Mouse (Mus musculus): Measurements from ENCODE around the gene Apoh. TPM values are rescaled to one million over a fixed set of nuclear protein-coding genes. Genes with fewer than 3 reads are reported as not detected.

Apoh gene
- 3.3 and 7.0 TPM in 2 replicates for polyA plus RNA-seq (2015; fragmentation: Nextera tagmentation; extraction: Ambion mirVana)

DNA sequence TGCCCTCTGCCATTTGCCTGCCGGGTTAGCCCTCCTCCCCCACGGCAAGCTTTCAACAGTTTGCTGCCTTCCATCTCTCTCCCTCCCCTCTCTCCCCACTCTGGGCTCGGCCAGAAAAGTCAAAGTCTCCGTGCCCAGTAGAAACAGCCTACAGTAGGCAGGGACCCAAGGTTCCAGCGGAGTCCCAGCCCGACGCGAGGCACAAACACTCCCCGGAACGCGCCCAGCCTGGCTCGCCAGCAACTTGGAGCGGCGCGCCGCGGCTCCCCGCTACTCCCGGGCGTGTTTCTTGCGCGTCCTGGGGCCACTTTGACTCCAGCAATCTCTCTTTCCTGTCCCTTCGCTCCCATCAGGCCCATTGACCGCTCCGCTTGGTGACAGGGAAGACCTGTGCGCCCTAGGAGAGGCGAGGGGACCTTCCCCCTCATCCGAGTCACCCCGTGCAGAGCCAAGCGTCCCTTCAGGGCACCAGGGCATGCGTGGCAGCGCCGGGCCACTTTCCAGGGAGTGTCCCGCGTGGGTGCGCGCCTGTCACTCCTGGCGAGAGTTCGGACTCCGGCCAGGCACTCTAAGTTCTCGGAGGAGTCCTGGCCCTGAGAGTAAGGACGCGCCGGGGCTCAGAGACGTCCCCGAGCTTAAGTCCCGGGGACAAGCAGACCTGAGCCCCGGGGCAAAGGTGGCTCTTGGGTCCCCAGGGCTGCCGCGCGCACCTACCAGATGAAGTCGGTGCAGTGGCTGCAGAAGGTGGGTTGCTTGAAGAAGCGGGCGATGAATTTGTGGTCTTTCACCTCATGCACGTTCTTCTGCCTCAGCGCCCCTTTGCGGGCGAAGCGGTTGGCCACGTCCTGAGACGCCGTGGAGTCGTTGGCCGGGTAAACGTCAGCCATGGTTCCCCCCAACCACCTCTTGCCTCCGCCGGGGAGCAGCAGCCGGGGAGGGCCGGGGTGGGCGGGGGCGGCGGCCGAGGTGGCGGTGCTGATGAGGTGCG, at the start of gene Apoh:
Gene Apoh, plus strand, starts transcription at position 574 of the 988 bp plus-strand sequence.
- Histone ChIP-seq H3K36me3 (ENCODE audit: control insufficient read depth, insufficient read depth, low read length) (no peaks in the 10 kb centered on the region), H3K27me3 (ENCODE audit: control insufficient read depth, insufficient read depth, low read length) (no peaks in the 10 kb centered on the region), H3K4me3 (ENCODE audit: low read depth, low read length) (peak within 1 kb of the TSS; percentile 62), H3K4me1 (replicated peaks; ENCODE audit: control insufficient read depth, insufficient read depth) (0 out of 2 replicates have a peak, but pooled peaks cover 2% of the 10 kb centered on the region), H3K9ac (ENCODE audit: low read length) (peak within 1 kb of the TSS; percentile 79), H3K27ac (replicated peaks) (peak within 1 kb of the TSS; percentile 75), H3K9me3 (ENCODE audit: control insufficient read depth, low read length) (no peaks in the 10 kb centered on the region), H3K4me2 (replicated peaks; ENCODE audit: low read depth) (peak within 1 kb of the TSS; percentile 99)
- peak; percentile 29 for TF ChIP-seq CTCF (IDR thresholded peaks at IDR 0.05; ENCODE audit: low read depth)
- TF ChIP-seq EP300 (optimal IDR thresholded peaks at IDR 0.05) = no peak
- ATAC-seq (ENCODE audit: low FRiP score, low TSS enrichment) (peak; percentile 28), DNase-seq (ENCODE audit: low spot score) (peak; percentile 68)
- WGBS = under 1% methylated on average over 67 of the region's 75 CpGs

DNA sequence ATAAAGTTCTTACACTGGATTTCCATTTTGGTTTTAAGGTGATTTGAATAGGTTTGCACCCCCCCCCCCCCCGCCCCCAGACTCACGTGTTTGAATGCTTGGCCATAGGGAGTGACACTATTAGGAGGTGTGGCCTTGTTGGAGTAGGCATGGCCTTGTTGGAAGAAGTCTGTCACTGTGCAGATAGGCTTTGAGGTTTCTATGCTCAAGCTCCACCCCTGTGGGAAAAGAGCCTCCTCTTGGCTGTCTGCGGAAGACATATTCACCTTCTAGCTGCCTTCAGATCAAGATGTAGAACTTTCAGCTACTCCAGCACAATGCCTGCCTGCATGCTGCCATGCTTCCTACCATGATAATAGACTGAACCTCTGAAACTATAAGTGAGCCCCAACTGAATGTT, 49.3 kb upstream of the Apoh start:
- Histone ChIP-seq H3K4me3 (ENCODE audit: low read depth, low read length) (no peak overlapping the region), H3K9ac (ENCODE audit: low read length) (no peak overlapping the region), H3K9me3 (ENCODE audit: control insufficient read depth, low read length) (no peaks in the 10 kb centered on the region), H3K36me3 (ENCODE audit: control insufficient read depth, insufficient read depth, low read length) (no peaks in the 10 kb centered on the region), H3K4me2 (replicated peaks; ENCODE audit: low read depth) (no peak overlapping the region), H3K27ac (replicated peaks) (no peak overlapping the region), H3K27me3 (ENCODE audit: control insufficient read depth, insufficient read depth, low read length) (no peaks in the 10 kb centered on the region), H3K4me1 (replicated peaks; ENCODE audit: control insufficient read depth, insufficient read depth) (no peaks in the 10 kb centered on the region)
- WGBS = 66% methylated on average over 3 of the region's 3 CpGs
- TF ChIP-seq EP300 (optimal IDR thresholded peaks at IDR 0.05) (no peak), CTCF (IDR thresholded peaks at IDR 0.05; ENCODE audit: low read depth) (no peak)
- no peak for ATAC-seq (ENCODE audit: low FRiP score, low TSS enrichment)
- no peak for DNase-seq (ENCODE audit: low spot score)

DNA sequence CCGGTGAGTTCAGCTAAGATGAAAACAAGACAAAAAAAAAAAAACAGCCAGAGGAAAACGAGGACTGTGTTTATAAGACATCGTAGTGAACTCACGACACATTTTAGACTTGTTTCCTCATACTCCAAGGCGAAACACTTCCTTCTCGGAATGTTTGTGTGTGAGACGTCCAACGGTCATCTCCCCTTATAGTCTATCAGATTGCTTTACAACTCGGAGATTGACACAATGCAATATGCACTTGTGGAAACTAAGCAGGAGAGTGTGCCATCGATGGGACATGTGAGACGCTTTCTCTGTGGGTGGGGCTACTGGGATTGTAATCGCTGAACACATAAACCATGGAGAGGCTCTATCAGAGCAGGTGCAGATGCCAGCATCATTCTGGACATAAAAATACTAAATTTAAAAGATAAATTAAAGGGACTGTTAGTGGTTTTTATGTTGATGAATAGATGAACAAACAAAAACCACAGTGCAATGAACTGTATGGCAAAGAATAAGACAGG, 48.8 kb upstream of the Apoh start:
- DNase-seq (ENCODE audit: low spot score) = no peak
- WGBS = 87% methylated on average over 12 of the region's 12 CpGs
- Histone ChIP-seq H3K9me3 (ENCODE audit: control insufficient read depth, low read length) (no peaks in the 10 kb centered on the region), H3K4me3 (ENCODE audit: low read depth, low read length) (no peak overlapping the region), H3K36me3 (ENCODE audit: control insufficient read depth, insufficient read depth, low read length) (no peaks in the 10 kb centered on the region), H3K4me1 (replicated peaks; ENCODE audit: control insufficient read depth, insufficient read depth) (no peaks in the 10 kb centered on the region), H3K9ac (ENCODE audit: low read length) (no peak overlapping the region), H3K4me2 (replicated peaks; ENCODE audit: low read depth) (no peak overlapping the region), H3K27me3 (ENCODE audit: control insufficient read depth, insufficient read depth, low read length) (no peaks in the 10 kb centered on the region), H3K27ac (replicated peaks) (no peak overlapping the region)
- TF ChIP-seq CTCF (IDR thresholded peaks at IDR 0.05; ENCODE audit: low read depth) (no peak), EP300 (optimal IDR thresholded peaks at IDR 0.05) (no peak)
- no peak for ATAC-seq (ENCODE audit: low FRiP score, low TSS enrichment)

DNA sequence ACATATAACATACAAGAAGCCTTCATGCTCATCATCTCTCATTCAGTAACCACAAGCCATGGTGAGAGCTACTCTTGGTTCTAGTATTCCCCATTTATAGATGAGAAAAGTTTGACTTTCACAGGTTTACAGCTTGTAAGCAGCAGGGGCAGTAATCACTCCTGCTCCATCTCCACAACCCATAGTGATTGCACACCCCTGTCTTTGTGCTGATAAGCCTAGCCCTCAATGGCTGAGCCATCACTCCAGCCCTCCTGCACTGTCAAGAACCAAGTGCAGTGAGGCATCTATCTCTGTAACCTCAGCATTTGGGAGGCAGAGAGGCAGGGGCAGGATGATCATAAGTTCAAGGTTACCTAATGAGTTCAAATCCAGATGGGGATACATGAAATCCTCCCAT, 47.8 kb upstream of the Apoh start:
- H3K4me2 ChIP-seq (replicated peaks; ENCODE audit: low read depth) = no peak overlapping the region
- no peak overlapping the region for H3K4me3 ChIP-seq (ENCODE audit: low read depth, low read length)
- H3K9me3 ChIP-seq (ENCODE audit: control insufficient read depth, low read length) = no peaks in the 10 kb centered on the region
- no peaks in the 10 kb centered on the region for H3K36me3 ChIP-seq (ENCODE audit: control insufficient read depth, insufficient read depth, low read length)
- no peak overlapping the region for H3K27ac ChIP-seq (replicated peaks)
- no peaks in the 10 kb centered on the region for H3K27me3 ChIP-seq (ENCODE audit: control insufficient read depth, insufficient read depth, low read length)
- DNase-seq (ENCODE audit: low spot score) (no peak), ATAC-seq (ENCODE audit: low FRiP score, low TSS enrichment) (no peak)
- TF ChIP-seq CTCF (IDR thresholded peaks at IDR 0.05; ENCODE audit: low read depth) = no peak
- H3K4me1 ChIP-seq (replicated peaks; ENCODE audit: control insufficient read depth, insufficient read depth) = no peaks in the 10 kb centered on the region
- H3K9ac ChIP-seq (ENCODE audit: low read length) = no peak overlapping the region

DNA sequence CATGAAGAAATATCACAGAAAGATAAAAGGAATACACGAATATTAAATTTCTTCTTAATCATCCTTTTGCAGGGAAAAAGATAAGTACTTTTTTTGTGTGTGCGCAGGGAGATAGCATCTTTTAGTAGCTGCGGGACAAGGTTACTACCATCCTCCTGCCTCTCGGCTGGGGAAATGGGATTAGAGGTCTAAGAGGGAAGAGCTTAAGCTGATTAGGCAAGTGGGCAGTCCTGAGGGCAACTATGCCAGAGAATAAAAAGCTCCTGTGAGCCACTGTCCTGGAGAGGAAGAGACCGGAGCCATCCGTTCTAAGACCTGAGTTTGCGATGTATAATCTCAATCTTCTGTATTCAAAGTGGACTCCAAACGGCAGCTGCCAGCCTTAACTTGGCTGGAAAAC, 45.2 kb upstream of the Apoh start:
- H3K4me3 ChIP-seq (ENCODE audit: low read depth, low read length) = no peak overlapping the region
- H3K27ac ChIP-seq (replicated peaks) = no peak overlapping the region
- no peaks in the 10 kb centered on the region for H3K27me3 ChIP-seq (ENCODE audit: control insufficient read depth, insufficient read depth, low read length)
- TF ChIP-seq EP300 (optimal IDR thresholded peaks at IDR 0.05) = no peak
- TF ChIP-seq CTCF (IDR thresholded peaks at IDR 0.05; ENCODE audit: low read depth) = no peak
- no peak overlapping the region for H3K9ac ChIP-seq (ENCODE audit: low read length)
- no peak for DNase-seq (ENCODE audit: low spot score)
- no peak for ATAC-seq (ENCODE audit: low FRiP score, low TSS enrichment)
- H3K4me2 ChIP-seq (replicated peaks; ENCODE audit: low read depth) = no peak overlapping the region
- WGBS = 73% methylated on average over 8 of the region's 8 CpGs
- H3K4me1 ChIP-seq (replicated peaks; ENCODE audit: control insufficient read depth, insufficient read depth) = no peaks in the 10 kb centered on the region; the same call in 1 of the 2 replicates
- H3K9me3 ChIP-seq (ENCODE audit: control insufficient read depth, low read length) = no peaks in the 10 kb centered on the region
- no peaks in the 10 kb centered on the region for H3K36me3 ChIP-seq (ENCODE audit: control insufficient read depth, insufficient read depth, low read length)

DNA sequence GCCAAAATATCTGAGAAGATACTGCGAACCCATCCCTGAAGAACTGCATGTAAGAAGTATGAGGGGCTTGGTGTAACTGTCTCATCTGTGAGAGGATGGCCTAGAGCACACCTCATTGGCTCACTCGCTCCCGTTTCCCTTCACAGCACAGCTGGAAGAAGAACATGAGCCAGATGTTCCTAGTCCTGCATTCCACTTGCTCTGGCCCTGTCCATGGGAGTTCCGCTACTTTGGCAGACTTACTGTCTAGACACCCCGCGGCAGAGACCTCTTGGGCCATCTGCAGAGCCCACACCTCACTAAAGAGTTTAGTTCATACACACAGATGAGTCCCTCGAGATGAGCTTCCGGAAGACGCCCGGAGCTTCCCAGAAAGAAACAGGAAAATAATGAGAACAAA, 43.2 kb upstream of the Apoh start:
- Histone ChIP-seq H3K9me3 (ENCODE audit: control insufficient read depth, low read length) (no peaks in the 10 kb centered on the region), H3K27me3 (ENCODE audit: control insufficient read depth, insufficient read depth, low read length) (no peaks in the 10 kb centered on the region), H3K36me3 (ENCODE audit: control insufficient read depth, insufficient read depth, low read length) (no peaks in the 10 kb centered on the region), H3K9ac (ENCODE audit: low read length) (no peak overlapping the region), H3K4me1 (replicated peaks; ENCODE audit: control insufficient read depth, insufficient read depth) (peaks cover 3% of the 10 kb centered on the region), H3K27ac (replicated peaks) (no peak overlapping the region), H3K4me2 (replicated peaks; ENCODE audit: low read depth) (no peak overlapping the region), H3K4me3 (ENCODE audit: low read depth, low read length) (no peak overlapping the region)
- 71% methylated on average over 10 of the region's 10 CpGs for WGBS
- ATAC-seq (ENCODE audit: low FRiP score, low TSS enrichment) (no peak), DNase-seq (ENCODE audit: low spot score) (no peak)
- TF ChIP-seq CTCF (IDR thresholded peaks at IDR 0.05; ENCODE audit: low read depth) (no peak), EP300 (optimal IDR thresholded peaks at IDR 0.05) (no peak)

Data from stomach, postnatal 0 days (tissue).